In genomic region chr11:74664906-74665305, GRCm38 (mm10) we compare ENCODE assay signal across 11 mouse cellular contexts.
"Had no signal": no experiment of that assay in that cellular context is flagged by ENCODE, and none has a peak within 500 bp of the region (broad histone marks: within the 10 kb centered on the region; RNA-seq: fewer than 3 reads in every experiment).

No protein-coding gene starts in this region.

- H3K27ac ChIP-seq: kidney, postnatal 0 days; layer of hippocampus, adult 2 months; limb, embryonic 13.5 days; liver, embryonic 14.5 days; midbrain, embryonic 13.5 days had no signal

- DNase-seq: kidney, adult 9 months; kidney, postnatal 4 days; left cerebral cortex, postnatal 4 days; lung, adult 18-20 months; thymus, adult 18-20 months; thymus, postnatal 14 days had no signal

- H3K4me3 ChIP-seq: layer of hippocampus, adult 2 months; limb, embryonic 13.5 days; midbrain, embryonic 13.5 days had no signal
